Mouse (Mus musculus) B cell, adult (primary cell): Measurements from ENCODE around the gene Top3a. TPM values are rescaled to one million over a fixed set of nuclear protein-coding genes. Genes with fewer than 3 reads are reported as not detected.

ENCODE experiments used
- total RNA-seq: library from RNA; stranded (reverse); gene quantifications from 4 replicates; pipeline ENCODE4 v1.2.4, GENCODE M21; 2023; ENCODE audit not compliant: inconsistent age

Gene Top3a
- total RNA-seq, result 21.4 to 26.8 TPM (median 24.8 TPM) in 4 replicates

DNA sequence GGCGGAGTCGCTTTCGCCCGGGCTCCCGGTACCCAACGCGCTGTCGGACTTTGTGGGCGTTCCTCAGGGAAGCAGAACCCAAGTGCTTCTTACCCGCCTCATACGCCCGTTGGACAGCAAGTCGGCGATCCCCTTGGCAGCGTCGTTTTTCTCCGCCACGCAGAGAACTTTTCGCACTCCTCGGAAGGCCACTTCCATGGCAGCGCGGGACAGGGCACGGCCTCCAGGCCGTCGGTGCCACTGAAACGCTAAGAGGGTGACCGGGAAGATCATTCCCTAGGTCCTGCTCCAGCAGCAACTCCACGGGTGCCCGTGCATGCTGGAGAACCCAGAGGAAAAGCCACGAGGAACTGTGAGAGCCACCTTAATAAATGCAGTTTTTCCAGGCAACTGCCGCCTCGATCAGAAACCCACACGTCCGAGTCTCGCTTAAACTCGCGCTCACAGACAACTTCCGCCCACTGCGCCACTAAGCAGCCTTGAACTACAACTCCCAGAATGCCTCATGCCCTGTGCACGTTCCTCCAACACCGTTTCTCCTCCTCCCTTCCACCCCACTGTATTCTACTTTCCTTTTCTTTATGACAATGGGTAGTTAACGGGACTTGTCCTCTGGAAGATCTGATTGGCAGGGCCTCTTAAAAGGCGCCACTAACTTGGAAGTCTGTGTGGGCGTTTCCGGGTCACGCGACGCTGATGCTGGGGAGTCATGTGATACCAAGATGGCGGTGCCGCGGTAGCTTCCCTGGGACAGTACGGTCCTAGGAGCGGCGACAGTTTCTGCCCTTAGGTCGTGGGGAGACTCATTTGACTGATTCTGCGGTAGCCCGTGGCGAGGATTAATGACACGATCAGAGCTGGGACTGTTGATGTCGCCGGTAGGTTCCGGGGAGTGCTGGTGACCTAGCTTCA is at the start of gene Top3a, which contains the start of gene Smcr8:
Gene Top3a (minus strand): TSS at position 537 of the 912 bp plus-strand sequence.
Gene Smcr8 (plus strand): TSS at position 696 of the 912 bp plus-strand sequence.

DNA sequence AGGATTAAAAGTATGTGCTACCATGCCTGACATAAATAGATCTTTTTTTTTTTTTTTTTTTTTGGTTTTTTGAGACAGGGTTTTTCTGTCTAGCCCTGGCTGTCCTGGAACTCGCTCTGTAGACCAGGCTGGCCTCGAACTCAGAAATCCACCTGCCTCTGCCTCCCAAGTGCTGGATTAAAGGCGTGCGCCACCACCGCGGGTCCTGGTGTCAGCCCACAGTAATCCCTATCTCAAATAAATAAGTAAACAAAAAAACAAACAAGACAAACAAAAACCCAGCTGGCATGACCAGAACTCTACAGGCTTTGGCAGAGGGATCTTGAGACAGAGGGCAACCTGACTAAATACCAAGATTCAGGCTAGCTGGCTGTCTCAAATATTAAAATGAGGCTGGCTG is 34.5 kb upstream of the Top3a start, which contains the start of gene Shmt1:
Gene Shmt1 (minus strand): TSS at position 101 of the 400 bp plus-strand sequence.

DNA sequence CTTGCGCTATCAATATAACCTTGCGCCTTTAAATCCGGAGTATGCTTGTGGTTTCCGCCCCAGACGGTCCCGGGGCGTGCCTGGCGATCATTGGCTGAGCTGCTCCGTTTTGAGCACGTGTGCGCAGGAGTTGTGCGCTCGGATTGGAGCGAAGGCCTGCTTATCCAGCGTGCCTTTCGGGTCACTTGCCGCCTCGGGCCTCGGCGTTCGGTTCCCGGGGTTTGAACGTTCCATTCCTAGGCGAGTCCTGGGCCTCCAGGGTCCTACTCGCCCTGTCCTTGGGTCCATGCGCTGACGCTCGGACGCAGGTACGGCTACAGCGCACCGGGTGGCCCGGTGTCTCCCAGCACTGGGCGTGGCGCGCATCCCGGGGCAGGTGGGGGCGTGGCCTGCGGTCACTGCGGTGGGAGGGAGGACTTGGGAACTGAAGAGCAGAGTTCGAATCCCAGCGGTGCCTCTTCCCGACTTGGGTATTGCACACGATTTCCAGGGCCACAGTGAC is 48.9 kb downstream of the Top3a start, which contains the start of gene Mief2:
Gene Mief2 (plus strand): TSS at position 139 of the 502 bp plus-strand sequence.

DNA sequence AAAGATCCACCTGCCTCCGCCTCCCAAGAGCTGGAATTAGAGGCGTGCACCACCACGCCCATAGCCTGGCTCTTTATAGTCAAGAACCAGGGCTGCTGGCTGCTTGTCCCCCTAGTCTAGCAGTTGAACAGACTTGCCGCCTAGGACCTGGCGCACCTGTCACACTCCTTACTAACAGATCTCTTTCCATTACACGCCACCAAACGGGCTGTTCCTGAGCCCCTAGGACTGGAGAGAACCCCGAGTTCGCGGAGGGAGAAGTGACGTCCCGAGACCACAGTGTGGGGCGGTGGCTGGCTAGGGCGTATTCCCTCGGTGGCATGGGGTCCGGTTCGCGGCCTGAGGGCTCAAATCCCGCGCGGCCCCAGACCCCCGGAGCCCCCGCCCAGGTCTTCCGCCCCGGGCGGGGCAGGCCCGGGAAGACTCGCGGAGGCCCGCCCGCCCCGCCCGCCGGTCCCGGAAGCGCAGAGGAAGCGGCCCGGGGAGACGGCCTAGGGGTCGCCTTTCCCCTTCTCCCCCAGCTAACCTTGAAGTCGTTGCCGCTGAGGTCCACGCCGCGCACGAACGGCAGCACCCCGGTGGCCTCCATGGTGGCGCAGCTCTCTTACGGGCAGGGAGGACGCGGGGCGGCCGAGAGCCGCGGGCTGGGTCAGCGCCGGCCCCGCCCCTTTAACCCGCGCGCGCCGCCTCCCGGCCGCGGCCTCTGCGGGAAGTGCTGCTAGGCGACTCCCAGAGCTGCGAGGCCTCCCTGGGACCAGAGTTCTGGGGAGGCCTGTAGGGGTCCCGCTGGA is 50.4 kb downstream of the Top3a start, which contains the start of gene Flii:
Gene Flii (minus strand): TSS at position 663 of the 791 bp plus-strand sequence.

GRCm38 (mm10) chr11:60699524-60700075 is 77.6 kb downstream of the Top3a start, which contains the start of gene Llgl1:
Llgl1 (plus strand) TSS chr11:60699723.

Other genes starting within 250 kb of the Top3a start
- gene Alkbh5, start 241.0 kb downstream of the Top3a start, total RNA-seq, result 68.1 to 71.8 TPM (median 69.8 TPM) in 4 replicates
- gene Llgl1, start 77.6 kb downstream of the Top3a start, total RNA-seq, result 31.6 to 35.6 TPM (median 32.4 TPM) in 4 replicates
- 179 to 217 TPM (median 197 TPM) in 4 replicates for gene Flii, start 50.1 kb downstream of the Top3a start, total RNA-seq
- gene Mief2, start 49.0 kb downstream of the Top3a start, total RNA-seq, result 9.8 to 11.5 TPM (median 10.2 TPM) in 4 replicates
- gene Smcr8, start 159 bp upstream of the Top3a start, total RNA-seq, result 97.2 to 108 TPM (median 107 TPM) in 4 replicates
- gene Shmt1, start 34.4 kb upstream of the Top3a start, total RNA-seq, result 8.1 to 18.5 TPM (median 14.3 TPM) in 4 replicates
- gene Dhrs7b, start 53.3 kb upstream of the Top3a start, total RNA-seq, result 12.1 to 14.4 TPM (median 13.6 TPM) in 4 replicates
- gene Tmem11, start 101.9 kb upstream of the Top3a start, total RNA-seq, result 19.3 to 23.7 TPM (median 20.1 TPM) in 4 replicates
- 28.5 to 36.0 TPM (median 31.5 TPM) in 4 replicates for gene Natd1, start 137.4 kb upstream of the Top3a start, total RNA-seq
- 29.4 to 37.7 TPM (median 35.5 TPM) in 4 replicates for gene Map2k3, start 154.7 kb upstream of the Top3a start, total RNA-seq
- not detected in 4 replicates for gene Kcnj12, start 245.2 kb upstream of the Top3a start, total RNA-seq